Mouse (Mus musculus) ES-E14 (cell line): ENCODE results near the gene Sh3kbp1. TPM values are rescaled to one million over a fixed set of nuclear protein-coding genes. Genes with fewer than 3 reads are reported as not detected.

ENCODE experiments used
- DNase-seq: peaks from one replicate; pipeline ENCODE4 v3.0.0-alpha.2; 2013; ENCODE audit warnings: low read depth, low spot score
- H3K27ac ChIP-seq: 2 replicates; pipeline ENCODE4 v1.5.1; 2012; ENCODE audit warnings: low read depth, mild to moderate bottlenecking, low read length, moderate library complexity, mixed read lengths; ENCODE audit not compliant: poor library complexity, insufficient read depth, severe bottlenecking
- H3K36me3 ChIP-seq: 2 replicates; pipeline ENCODE4 v1.6.1; 2012; ENCODE audit warnings: mild to moderate bottlenecking, low read length, moderate library complexity, mixed read lengths; ENCODE audit not compliant: control insufficient read depth, poor library complexity, insufficient read depth, severe bottlenecking
- H3K4me1 ChIP-seq, 2 experiments: fragments of 150-350 bp in 1 of 2; sonication (generic) in 1 of 2; 2 replicates each; pipeline ENCODE4 v1.6.1; 2012; ENCODE audit warnings: low read length in 2 of 2, mild to moderate bottlenecking in 1 of 2, mixed read lengths in 1 of 2; ENCODE audit not compliant: control insufficient read depth in 2 of 2, insufficient read depth in 2 of 2, poor library complexity in 1 of 2
- H3K4me3 ChIP-seq, 2 experiments: fragments of 150-350 bp in 1 of 2; sonication (generic) in 1 of 2; 2 replicates each; pipeline ENCODE4 v1.5.1; 2012; ENCODE audit warnings: low read length in 2 of 2, low read depth in 1 of 2, mild to moderate bottlenecking in 1 of 2, mixed read lengths in 1 of 2; ENCODE audit not compliant: insufficient read depth in 1 of 2, poor library complexity in 1 of 2, severe bottlenecking in 1 of 2
- H3K9ac ChIP-seq: 2 replicates; pipeline ENCODE4 v1.6.1; 2012; ENCODE audit warnings: low read depth, mild to moderate bottlenecking, low read length, mixed read lengths; ENCODE audit not compliant: poor library complexity, insufficient read depth, severe bottlenecking
- H3K9me3 ChIP-seq: fragments of 150-350 bp; sonication (generic); 2 replicates; pipeline ENCODE4 v1.6.1; 2012; ENCODE audit warnings: low read depth, mild to moderate bottlenecking, low read length; ENCODE audit not compliant: control insufficient read depth, insufficient read depth
- CHD2 ChIP-seq: IDR thresholded peaks from 2 replicates; pipeline ENCODE4 v1.6.1; 2014; ENCODE audit warnings: mild to moderate bottlenecking, low read depth, low read length, inconsistent platforms
- HCFC1 ChIP-seq: IDR thresholded peaks from 2 replicates; pipeline ENCODE4 v1.6.1; 2012; ENCODE audit warnings: low read length, inconsistent platforms, borderline replicate concordance; ENCODE audit not compliant: insufficient read depth
- MAFK ChIP-seq: IDR thresholded peaks from 2 replicates; pipeline ENCODE4 v1.6.1; 2014; ENCODE audit warnings: mild to moderate bottlenecking, low read depth, low read length, inconsistent platforms; ENCODE audit not compliant: insufficient read depth
- ZC3H11A ChIP-seq: IDR thresholded peaks from 2 replicates; pipeline ENCODE4 v1.6.1; 2012; ENCODE audit warnings: low read depth, mild to moderate bottlenecking, inconsistent platforms, low read length, borderline replicate concordance
- ZNF384 ChIP-seq: IDR thresholded peaks from 2 replicates; pipeline ENCODE4 v1.6.1; 2012; ENCODE audit warnings: low read depth, low read length, inconsistent platforms
- in situ Hi-C, 2 experiments: fragments of 600-800 bp; cut with MboI; formaldehyde crosslinking; loops; one replicate each; pipeline ENCODE4 v1.15.1; 2025; ENCODE audit warnings: low sequenced_read_pairs in 2 of 2, inconsistent platforms in 1 of 2; ENCODE audit not compliant: unreplicated experiment in 2 of 2
- total RNA-seq: library from RNA; depleted of rRNA; stranded (reverse); fragments of 300-350 nt; gene quantifications from 2 replicates; pipeline ENCODE4 v1.2.3, GENCODE M21; 2012

Sh3kbp1 gene
- total RNA-seq, 1 experiment = 8.5 TPM

GRCm38 (mm10) chrX:159648598-159648997 is 21.5 kb downstream of the Sh3kbp1 start:
- H3K9ac ChIP-seq = no peak overlapping the region
- H3K36me3 ChIP-seq = no peaks in the 10 kb centered on the region
- in situ Hi-C loops = loop anchor here in 1 of 2 experiments (25.0 kb wide), 1 partner anchor 314 kb away; no protein-coding TSS in a partner anchor
- no peak overlapping the region for H3K27ac ChIP-seq
- TF ChIP-seq MAFK = no peak
- no peak overlapping the region for H3K4me3 ChIP-seq
- no peaks in the 10 kb centered on the region for H3K9me3 ChIP-seq
- DNase-seq = no peak
- no peaks in the 10 kb centered on the region for H3K4me1 ChIP-seq

GRCm38 (mm10) chrX:159650130-159650678 is 23.1 kb downstream of the Sh3kbp1 start:
- H3K4me1 ChIP-seq = no peaks in the 10 kb centered on the region
- H3K4me3 ChIP-seq = no peak overlapping the region
- no peak overlapping the region for H3K27ac ChIP-seq
- no peaks in the 10 kb centered on the region for H3K9me3 ChIP-seq
- in situ Hi-C loops = no loop called here
- DNase-seq = no peak
- H3K36me3 ChIP-seq = no peaks in the 10 kb centered on the region
- H3K9ac ChIP-seq = no peak overlapping the region
- TF ChIP-seq CHD2 (no peak), ZNF384 (no peak), ZC3H11A (no peak), HCFC1 (no peak), MAFK (no peak)

- TF ChIP-seq MAFK = no peak
- TF ChIP-seq ZC3H11A = no peak
- no peak for TF ChIP-seq ZNF384
- TF ChIP-seq CHD2 = no peak
- no peak for TF ChIP-seq HCFC1
- in situ Hi-C loops = no loop called here
- no peak for DNase-seq
- H3K9me3 ChIP-seq = no peaks in the 10 kb centered on the region
- H3K36me3 ChIP-seq = no peaks in the 10 kb centered on the region
- H3K4me3 ChIP-seq = no peak overlapping the region
- H3K9ac ChIP-seq = no peak overlapping the region
- no peaks in the 10 kb centered on the region for H3K4me1 ChIP-seq
- H3K27ac ChIP-seq = no peak overlapping the region
Measured at GRCm38 (mm10) chrX:159650727-159651126, 23.7 kb downstream of the Sh3kbp1 start.

GRCm38 (mm10) chrX:159671388-159671787 is 44.3 kb downstream of the Sh3kbp1 start:
- Histone ChIP-seq H3K36me3 (no peaks in the 10 kb centered on the region), H3K9me3 (no peaks in the 10 kb centered on the region), H3K9ac (no peak overlapping the region), H3K4me3 (no peak overlapping the region), H3K4me1 (no peaks in the 10 kb centered on the region), H3K27ac (no peak overlapping the region)
- peak; percentile 16 for DNase-seq
- TF ChIP-seq ZNF384 = no peak
- no peak for TF ChIP-seq HCFC1
- no peak for TF ChIP-seq MAFK
- TF ChIP-seq CHD2 = no peak
- no peak for TF ChIP-seq ZC3H11A
- in situ Hi-C loops = no loop called here

GRCm38 (mm10) chrX:159672466-159672865 is 45.4 kb downstream of the Sh3kbp1 start:
- H3K4me1 ChIP-seq = no peaks in the 10 kb centered on the region
- in situ Hi-C loops = no loop called here
- TF ChIP-seq CHD2 = no peak
- no peak for TF ChIP-seq ZC3H11A
- TF ChIP-seq ZNF384 = no peak
- TF ChIP-seq HCFC1 = no peak
- TF ChIP-seq MAFK = no peak
- no peaks in the 10 kb centered on the region for H3K36me3 ChIP-seq
- H3K27ac ChIP-seq = no peak overlapping the region
- no peak for DNase-seq
- H3K4me3 ChIP-seq = no peak overlapping the region
- no peaks in the 10 kb centered on the region for H3K9me3 ChIP-seq
- H3K9ac ChIP-seq = no peak overlapping the region
